Mouse (Mus musculus): ENCODE results near the gene Mfrp. TPM values are rescaled to one million over a fixed set of nuclear protein-coding genes. Genes with fewer than 3 reads are reported as not detected.

Mfrp gene
- total RNA-seq, 4 experiments from 2014 or later: 0.33 to 1.4 (median 0.95) TPM

DNA sequence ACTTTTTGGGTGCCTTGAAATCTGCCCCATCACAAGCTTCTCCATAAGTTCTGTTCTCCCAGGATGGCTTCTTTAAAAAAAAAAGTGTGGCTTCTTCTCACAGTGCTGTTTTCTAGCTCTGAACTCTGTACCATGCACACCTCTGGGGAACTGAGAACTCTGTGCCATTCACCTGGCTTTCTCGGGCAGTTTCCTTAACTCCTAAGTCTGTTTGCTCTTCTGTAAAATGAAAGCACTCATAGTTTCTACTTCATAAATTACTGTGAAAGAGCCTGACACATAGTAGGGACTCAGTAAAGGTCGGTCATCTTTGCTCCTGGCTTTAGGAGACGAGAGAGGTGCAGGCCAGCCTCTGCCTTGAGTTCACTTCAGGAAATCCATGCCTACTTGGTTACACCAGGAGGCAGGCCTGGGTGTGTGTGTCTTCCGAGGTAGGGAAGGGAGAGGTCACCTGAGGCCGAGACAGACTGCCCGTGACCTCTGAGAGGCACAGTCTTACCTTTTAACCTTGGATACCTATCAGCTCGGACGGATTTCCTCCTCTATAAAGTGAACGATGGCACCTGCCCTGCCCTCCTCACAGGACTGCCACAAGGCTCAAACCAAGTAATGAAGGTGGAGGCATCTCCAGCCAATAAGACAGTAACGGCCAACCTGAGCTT, 23.3 kb upstream of the Mfrp start:
- no peak for DNase-seq (ENCODE audit: low spot score in 2 of 2)

GRCm38 (mm10) chr9:44078955-44079756, 22.4 kb upstream of the Mfrp start:
- no peak for DNase-seq (ENCODE audit: low spot score in 2 of 2)

DNA sequence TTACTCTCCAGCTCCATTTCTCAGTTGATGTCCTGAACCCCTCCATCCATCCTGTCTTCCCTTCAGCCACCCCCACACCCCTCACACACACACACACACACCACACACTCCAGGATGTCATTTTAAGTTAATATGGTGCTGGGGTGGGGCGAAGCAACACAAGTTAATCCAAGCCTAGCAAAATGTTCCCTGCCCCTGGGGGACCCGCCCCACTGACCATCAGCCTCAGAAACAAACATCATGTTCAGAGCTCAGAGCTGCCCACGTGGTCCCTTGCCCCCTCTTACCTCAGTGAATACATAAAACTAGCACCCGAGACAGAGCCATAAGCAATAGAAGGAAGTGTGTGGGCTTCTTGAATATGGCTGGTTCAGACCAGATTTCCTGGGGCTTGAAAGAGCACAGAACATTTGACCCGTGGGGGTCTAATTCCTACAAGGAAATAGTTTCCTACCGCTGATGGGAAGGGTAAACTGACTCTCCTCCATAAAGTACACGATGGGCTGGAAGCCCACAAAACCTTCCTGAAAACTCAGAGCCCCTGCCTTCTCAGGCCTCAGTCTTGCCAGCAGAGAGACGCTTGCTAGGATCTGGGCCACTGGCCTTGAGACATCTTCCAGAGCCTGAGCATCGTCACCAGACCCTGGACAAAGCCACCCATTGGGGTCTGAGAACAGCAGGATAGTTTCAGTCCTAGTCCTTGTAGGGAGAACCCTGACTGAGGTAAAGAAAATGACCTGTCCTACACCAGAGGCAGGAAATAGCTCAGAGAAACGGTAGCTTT, 21.3 kb upstream of the Mfrp start:
- DNase-seq (ENCODE audit: low spot score in 2 of 2): no peak

DNA sequence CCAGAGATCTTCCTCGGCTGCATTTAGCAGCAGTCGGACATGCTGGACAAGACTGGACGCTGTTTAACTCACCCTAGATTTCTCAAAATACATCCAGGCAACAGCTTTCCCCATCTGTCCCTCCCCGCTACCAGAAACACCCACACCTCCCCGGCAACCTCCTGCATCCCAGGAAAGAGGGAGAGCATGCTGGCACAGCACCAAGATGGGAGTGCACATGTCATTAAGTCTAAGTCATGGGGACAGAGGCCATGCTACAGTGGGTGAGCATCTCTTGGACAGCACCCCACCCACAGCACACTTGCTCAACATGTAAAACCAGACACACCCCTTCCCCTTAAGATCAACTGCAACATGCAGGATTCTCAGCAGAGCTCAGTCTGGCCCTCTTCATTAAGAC, 20.6 kb upstream of the Mfrp start:
- DNase-seq (ENCODE audit: low spot score in 2 of 2): no peak

DNA sequence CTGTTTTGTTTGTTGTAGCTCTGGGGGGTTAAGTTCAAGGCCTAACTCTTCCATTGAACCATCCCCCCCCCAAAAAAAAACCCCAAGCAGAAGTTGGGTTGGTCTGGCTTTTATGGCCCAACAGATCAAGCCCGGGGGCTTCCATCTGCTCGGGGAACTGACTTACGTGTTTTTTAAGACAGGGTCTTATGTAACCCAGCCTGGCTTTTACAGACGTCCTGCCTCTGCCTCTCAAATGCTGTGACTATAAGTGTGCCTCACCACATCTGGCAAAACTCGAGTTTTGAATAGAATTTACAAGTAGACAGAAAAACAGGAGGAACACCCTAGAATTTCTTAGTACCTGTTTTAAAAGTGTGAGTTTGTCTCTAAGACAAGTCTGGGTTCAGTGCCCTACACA, 19.9 kb upstream of the Mfrp start:
- DNase-seq (ENCODE audit: low spot score in 2 of 2): no peak

DNA sequence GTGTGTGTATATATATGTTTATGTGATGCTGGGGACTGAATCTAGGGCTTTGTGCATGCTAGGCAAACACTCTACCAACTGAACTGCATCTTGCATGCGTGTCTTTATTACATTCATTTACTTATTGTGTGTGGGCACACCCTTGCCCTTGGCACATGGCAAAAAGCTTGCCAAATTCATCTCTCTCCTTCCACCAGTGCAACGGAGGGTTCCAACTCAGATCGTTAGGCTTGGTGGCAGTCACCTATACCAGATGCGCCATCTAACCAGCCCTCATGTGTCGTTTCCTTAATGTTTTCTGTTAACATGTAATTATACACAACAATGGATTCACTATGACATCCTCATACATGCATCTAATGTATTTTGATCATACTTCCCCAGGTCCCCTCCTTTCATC, 19.3 kb upstream of the Mfrp start:
- DNase-seq (ENCODE audit: low spot score in 2 of 2): no peak

DNA sequence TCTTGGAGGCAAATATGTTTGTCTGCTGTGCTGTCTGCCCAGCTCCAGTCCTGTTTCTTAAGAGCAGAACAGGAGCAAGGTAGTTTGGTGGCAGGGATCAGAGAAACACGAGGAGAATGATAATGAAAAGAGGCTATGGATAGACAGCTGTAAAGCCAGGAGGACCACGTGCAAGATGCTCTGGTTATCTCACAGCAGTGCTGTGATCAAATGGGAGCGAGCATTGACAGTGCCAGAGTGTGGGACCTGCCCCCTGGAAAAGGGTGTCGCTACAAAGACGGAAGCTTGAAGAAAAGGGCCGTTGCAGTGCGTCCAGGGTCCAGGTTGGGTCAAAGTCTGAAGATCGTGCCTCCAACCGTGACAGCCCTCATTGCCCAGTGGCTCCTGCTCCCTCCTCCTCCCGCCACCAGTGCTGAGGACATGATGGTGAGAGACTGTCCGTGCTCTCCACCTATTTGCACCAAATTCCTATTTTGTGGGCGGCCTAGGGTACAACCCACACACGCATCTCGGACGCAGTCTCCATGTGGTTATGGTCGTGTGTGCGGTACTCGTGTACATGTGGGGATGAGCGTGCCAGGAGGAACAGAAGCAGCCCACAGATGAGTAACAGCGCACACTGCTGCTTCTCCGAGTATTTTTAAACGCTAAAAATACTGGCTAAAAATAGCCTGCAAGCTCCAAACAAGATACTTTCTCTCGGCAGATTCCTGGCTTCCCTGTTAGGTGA, 18.0 kb upstream of the Mfrp start:
- peak; percentile 77 to 82 for DNase-seq (ENCODE audit: low spot score in 2 of 2)

DNA sequence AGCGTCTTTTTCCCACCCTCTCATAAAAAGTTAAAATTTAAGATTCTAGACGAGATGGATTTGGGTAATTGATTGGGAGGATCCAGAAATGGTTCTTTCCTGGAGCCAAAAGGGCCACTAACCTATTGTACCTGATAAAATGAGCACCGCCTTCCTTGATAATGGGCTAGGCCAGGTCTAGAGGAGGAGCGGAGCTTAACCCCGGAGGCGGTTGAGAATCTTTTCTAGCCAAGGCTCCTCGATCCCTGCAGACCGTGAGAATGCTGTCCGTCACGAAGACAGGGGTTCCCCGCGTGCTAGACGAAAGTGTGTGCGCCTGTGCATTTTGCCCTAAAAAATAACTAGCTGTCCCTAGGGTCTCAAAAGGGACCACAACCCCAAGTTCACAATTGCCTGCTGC, 17.3 kb upstream of the Mfrp start:
- no peak for DNase-seq (ENCODE audit: low spot score in 2 of 2)

- DNase-seq (ENCODE audit: low spot score in 2 of 2): peak; percentile 80 to 84
These were observed 16.8 kb upstream of the Mfrp start for GRCm38 (mm10) chr9:44084659-44085229.

DNA sequence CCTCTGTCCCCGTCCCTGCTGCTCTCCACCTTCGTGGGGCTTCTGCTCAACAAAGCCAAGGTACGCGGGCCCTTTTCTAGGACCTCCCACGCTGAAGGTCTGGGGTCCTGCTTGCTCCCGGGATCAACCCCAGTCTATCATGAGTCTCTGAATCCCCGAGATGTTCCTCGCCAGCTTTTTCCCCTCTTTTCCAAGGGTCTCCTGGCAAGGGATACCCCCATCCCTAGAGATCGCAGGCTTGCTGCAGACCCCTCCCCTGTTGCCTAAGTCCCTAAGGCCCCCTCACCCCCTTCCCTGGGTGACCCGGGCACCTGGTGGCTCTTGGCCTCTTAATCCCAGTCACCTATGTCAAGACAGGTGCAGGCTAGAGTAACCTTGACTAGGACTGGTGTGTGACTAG, 16.3 kb upstream of the Mfrp start:
- no peak for DNase-seq (ENCODE audit: low spot score in 2 of 2)

DNA sequence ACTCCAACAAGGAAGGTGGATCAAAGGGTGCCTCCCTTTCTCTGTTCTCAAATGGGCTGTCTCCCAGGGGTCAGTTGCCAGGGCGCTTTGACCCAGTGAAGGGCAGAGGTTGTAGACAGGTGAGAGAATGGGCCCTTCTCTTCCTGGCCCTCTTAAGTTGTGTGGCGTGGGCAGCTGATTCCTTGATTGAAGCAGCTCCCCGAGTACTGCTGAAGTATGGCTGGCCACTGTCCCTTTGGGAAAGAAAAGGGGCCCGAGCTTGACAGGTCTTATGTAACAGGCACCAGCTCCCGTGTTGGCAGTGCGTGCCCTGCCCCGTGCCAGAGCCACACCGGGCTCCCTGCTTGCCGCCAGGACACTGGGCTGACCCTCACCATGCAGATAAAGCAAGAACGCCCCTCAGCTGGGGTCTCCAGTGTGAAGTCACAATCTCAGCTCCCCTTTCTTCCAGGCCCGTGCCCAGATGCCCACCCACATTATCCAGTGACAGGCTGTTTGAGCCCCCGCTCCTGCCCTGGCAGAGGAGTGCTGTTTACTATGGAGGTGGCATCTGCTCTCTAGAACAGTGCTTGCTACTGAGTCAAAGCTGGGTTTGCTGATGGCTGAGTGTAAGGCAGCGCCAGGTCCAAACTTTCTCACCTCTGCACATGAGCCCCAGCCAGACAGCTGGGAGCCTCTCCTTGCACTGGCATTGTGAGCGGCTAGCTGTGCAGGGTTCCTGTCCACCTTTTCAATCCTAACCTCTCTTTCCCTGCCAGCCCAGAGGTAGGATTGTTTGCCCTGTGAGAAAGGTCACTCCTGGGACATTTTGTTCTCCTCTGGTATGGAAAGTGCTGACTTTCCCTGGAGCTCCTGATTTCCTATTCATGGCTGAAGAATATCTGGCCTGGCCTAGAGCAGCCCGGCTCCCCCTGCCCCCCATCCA, 15.5 kb upstream of the Mfrp start:
- DNase-seq (ENCODE audit: low spot score in 2 of 2): peak; percentile 72 to 82

DNA sequence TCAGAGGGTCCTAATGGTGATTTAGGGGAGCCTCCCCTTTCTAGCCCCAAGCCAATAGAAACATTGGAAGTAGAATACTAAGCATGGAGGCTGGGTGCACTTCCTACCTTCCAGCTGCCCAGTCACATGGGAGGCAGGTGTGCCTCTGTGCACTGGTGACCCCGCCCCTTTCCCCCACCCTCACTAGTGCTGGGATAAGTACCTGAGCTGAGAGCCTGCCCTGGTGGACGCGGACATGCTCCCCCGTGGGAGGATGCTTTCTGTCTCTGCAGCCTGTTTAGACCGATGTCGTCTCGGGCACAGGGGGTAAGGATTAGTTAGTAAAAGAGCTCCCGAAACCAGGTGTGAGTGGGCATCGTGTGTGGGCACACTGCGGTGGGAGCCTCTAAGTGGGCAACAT, 14.6 kb upstream of the Mfrp start:
- DNase-seq (ENCODE audit: low spot score in 2 of 2): no peak

DNA sequence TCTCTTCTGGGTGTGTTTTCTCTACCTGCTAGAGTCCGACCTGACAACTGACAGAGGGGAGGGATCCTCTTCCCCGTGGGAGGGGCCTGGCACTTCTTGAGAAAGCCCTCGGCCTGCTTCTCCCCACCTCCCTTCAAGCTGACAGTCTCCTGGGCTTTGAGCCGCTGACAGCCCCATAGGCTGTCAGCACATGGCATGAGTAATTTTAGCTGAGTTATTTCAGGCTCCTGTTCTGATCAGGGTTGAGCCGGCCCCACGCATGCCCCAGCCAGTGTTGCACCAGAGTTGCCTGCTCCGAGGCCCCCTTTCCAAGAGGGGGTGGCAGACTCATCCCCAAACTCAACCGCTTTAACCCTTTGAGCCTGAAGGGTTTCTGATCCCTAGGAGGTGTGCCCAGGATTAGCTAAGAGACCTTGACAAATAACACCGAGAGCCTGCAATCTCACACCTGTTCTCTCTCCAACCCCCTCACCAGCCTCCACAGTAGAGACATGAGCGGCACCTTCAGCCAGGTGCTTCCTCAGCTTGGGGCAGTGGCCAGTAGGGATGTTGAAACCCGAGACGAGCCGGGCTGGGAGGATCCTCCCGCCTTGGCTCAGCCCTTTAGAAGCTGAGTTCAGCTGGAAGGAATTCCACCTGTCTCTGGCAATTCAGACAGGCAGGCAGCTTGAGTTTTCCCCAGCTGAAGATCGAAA, 13.6 kb upstream of the Mfrp start:
- DNase-seq (ENCODE audit: low spot score in 2 of 2): no peak

GRCm38 (mm10) chr9:44088877-44089608, 12.5 kb upstream of the Mfrp start:
- DNase-seq (ENCODE audit: low spot score in 2 of 2): no peak

DNA sequence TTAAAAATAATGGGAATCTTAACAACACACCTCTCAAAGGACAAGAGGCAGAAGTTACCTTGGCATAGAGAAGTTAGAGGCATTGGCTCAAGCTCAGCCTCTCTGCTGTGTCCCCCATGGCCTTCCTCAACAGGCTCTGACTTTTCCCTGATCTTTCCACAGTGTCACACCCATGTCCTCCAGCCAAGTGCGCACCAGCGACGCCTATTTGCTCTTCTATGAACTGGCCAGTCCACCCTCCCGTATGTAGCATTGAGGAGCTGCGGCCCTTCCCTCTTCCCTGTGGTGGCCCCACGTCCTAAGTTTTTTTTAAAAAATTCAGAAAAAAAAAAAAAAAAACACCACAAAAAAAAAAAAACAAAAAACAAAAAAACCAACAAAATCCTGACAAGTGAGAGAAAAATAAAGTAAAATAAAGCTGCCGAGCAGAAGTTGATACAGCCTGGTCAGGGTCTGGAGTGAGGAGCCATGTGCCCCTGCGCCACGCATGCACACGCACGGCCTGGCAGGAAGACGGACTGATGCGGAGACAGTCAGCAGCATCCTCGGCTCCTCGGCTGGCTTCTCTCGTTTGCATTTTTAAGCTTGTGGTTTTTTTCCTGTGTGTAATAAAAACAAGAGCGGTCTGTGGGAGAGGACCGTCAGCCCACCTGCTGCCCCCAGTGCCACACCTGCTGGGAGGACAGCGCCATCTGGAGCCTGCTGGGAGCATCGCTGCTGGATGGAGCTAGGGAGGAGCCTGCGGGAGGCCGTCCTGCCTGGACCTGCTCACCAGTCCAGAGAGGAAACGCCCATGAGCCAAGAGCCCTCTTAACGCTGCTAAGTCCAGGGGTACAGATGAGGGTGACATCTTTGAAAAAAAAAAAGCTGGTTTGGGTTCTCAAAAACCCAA, 7.7 kb upstream of the Mfrp start:
- peak in 1 of 2 experiments; percentile 80 for DNase-seq (ENCODE audit: low spot score in 2 of 2)

DNA sequence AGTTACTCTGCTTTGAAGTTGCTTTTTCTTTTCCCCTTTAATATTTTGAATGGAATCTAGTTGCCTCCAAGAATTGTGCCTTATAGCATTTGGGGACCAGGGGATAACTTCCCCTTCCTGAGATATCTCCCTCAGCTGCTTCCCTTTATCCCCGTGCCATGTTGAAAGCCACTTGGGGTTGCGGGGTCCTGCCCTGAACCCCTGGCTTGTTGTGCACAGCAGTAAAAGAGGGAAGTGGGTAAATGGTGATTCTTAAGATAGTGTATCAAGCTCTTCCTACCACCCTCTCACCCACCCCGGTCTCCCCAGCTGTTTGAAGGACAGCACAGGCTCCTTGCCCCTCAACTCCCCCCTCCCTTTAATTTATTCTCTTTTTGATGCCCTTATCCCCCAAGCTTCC, 6.8 kb upstream of the Mfrp start:
- DNase-seq (ENCODE audit: low spot score in 2 of 2): no peak

DNA sequence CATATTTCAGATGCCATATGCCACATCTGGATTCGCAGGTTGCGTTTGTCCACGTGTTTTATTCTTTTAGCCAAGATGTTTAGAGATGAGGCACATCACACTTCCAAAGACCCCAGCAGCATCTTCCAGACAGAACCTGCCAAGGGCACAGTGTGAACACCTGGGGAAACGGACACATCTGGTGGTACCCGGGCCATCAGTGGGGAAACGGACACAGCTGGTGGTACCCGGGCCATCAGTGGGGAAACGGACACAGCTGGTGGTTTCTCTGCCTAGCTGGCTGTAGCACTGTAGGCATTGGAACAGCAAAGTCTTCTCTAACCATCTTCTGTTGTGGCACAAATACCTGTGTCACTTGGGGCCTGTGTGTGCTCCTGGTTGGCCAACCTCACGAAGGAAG, 5.7 kb upstream of the Mfrp start:
- no peak for DNase-seq (ENCODE audit: low spot score in 2 of 2)

DNA sequence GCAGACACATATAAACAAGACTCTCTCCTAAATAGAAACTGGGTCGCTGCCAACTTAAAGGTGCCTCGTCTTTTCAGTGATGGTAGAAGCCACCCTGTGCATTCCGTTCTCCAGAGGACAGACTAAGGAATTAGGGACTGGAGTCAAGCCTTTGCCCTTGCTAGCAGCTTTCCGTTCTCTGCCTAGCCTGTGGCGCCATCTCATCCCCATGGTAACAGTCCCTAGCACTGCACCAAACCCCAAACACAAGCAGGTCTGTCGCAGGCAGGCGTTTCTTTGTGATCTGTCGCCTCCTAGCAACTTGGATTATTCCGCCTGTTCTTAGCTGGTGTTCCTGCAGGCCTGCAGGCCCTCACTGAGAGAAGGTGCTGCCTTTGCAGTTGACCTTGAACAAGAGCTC, 5.0 kb upstream of the Mfrp start:
- peak in 1 of 2 experiments; percentile 73 for DNase-seq (ENCODE audit: low spot score in 2 of 2)
